Mouse (Mus musculus) stomach, embryonic 14.5 days (tissue): ENCODE results near the gene Gm21119. TPM values are rescaled to one million over a fixed set of nuclear protein-coding genes. Genes with fewer than 3 reads are reported as not detected.
"Not testable (repeated sequence)": the region's sequence is repeated elsewhere in the genome, so short reads cannot be mapped to it uniquely, and the experiment has no call there.

Experiments
- ATAC-seq: fragments of 200-750 bp; cut with Nextera tagmentation; 2 replicates; pipeline ENCODE4 v1.8.0; 2017; ENCODE audit warnings: low read depth, moderate TSS enrichment; ENCODE audit not compliant: insufficient number of reproducible peaks, insufficient read depth, low FRiP score
- H3K27ac ChIP-seq: fragments of 300-500 bp; sonication (generic); 2 replicates; pipeline ENCODE4 v1.5.1; 2014; ENCODE audit warnings: mild to moderate bottlenecking, low read length, moderate library complexity, mixed read lengths
- H3K27me3 ChIP-seq: fragments of 300-500 bp; sonication (generic); 2 replicates; pipeline ENCODE4 v1.6.1; 2014; ENCODE audit warnings: low read length, control low read depth, mixed read lengths; ENCODE audit not compliant: control insufficient read depth, insufficient read depth
- H3K36me3 ChIP-seq: fragments of 300-500 bp; sonication (generic); 2 replicates; pipeline ENCODE4 v1.6.1; 2014; ENCODE audit warnings: mild to moderate bottlenecking, control low read depth, low read length, moderate library complexity, mixed read lengths; ENCODE audit not compliant: control insufficient read depth, insufficient read depth
- H3K4me1 ChIP-seq: fragments of 300-500 bp; sonication (generic); 2 replicates; pipeline ENCODE4 v1.6.1; 2014; ENCODE audit warnings: low read length, control low read depth, mixed read lengths; ENCODE audit not compliant: control insufficient read depth, insufficient read depth
- H3K4me2 ChIP-seq: fragments of 300-500 bp; sonication (generic); replicated peaks from 2 replicates; pipeline ENCODE4 v1.6.1; 2014; ENCODE audit warnings: low read depth, low read length, control low read depth
- H3K4me3 ChIP-seq: fragments of 300-500 bp; sonication (generic); 2 replicates; pipeline ENCODE4 v1.5.1; 2014; ENCODE audit warnings: low read depth, low read length, control low read depth
- H3K9ac ChIP-seq: fragments of 300-500 bp; sonication (generic); replicated peaks from 2 replicates; pipeline ENCODE4 v1.6.1; 2014; ENCODE audit warnings: low read depth, mild to moderate bottlenecking, control low read depth, low read length, moderate library complexity, mixed read lengths
- H3K9me3 ChIP-seq: fragments of 300-500 bp; sonication (generic); 2 replicates; pipeline ENCODE4 v1.6.1; 2016; ENCODE audit warnings: low read depth, low read length, control low read depth; ENCODE audit not compliant: control insufficient read depth
- WGBS: fragments of 180-500 bp; shearing (Covaris S2); extraction: QIAGEN DNeasy Blood & Tissue Kit; methylation state at CpG from one replicate; pipeline ENCODE4 v1.1.7; 2014; 5-methylcytosine and 5-hydroxymethylcytosine counted together
- polyA plus RNA-seq: library from polyadenylated mRNA; unstranded; fragments of >200 nt; fragmentation: Nextera tagmentation; extraction: Ambion mirVana; gene quantifications from 2 replicates; pipeline ENCODE4 v1.2.1, GENCODE M21; 2014

Gene Gm21119
- polyA plus RNA-seq, 1 experiment from 2014 or later: not detected

DNA sequence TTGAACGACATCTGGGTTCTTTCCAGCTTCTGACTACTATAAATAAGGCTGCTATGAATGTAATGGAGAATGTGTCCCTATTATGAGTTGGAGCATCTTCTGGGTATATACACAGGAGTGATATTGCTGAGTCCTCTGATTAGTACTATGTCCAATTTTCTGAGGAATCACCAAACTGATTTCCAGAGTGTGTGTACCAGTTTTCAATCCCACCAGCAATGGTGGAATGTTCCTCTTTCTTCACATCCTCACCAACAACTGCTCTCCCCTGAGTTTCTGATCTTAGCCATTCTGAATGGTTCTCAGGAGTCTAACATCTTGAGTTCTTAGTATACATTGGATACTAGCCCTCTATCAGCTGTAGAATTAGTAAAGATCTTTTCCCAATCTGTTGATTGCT lies 16.0 kb downstream of the Gm21119 start:
- not testable (repeated sequence) for H3K27me3 ChIP-seq, H3K9ac ChIP-seq, H3K4me3 ChIP-seq, H3K4me1 ChIP-seq, H3K36me3 ChIP-seq, H3K27ac ChIP-seq, H3K9me3 ChIP-seq, ATAC-seq, H3K4me2 ChIP-seq
- WGBS: 46% methylated on average over 1 of the region's 1 CpGs

DNA sequence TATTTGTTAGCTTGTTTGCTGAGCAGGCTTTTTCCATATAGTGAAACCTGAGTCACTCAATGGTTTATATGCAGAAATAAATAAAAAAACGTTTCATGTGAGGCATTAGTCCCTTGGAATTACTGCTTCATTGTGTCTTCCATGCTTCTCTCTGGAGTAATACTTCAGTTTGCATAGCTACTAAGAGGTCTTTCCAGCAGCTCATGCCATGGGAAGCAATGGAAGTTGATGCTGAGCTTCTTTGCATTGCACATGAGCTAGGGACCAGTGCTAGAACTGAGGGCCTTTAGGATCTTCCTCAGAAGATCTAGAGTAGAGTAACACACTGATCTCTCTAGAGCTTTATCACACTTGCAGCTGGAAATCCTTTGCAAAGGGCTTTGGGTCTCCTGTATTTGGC lies 23.2 kb downstream of the Gm21119 start:
- H3K27ac ChIP-seq, H3K4me2 ChIP-seq, H3K9ac ChIP-seq, H3K27me3 ChIP-seq, H3K4me3 ChIP-seq, H3K9me3 ChIP-seq, ATAC-seq, H3K36me3 ChIP-seq, H3K4me1 ChIP-seq: not testable (repeated sequence)
- WGBS: no CpG with 5 or more reads among the region's 1 CpGs

DNA sequence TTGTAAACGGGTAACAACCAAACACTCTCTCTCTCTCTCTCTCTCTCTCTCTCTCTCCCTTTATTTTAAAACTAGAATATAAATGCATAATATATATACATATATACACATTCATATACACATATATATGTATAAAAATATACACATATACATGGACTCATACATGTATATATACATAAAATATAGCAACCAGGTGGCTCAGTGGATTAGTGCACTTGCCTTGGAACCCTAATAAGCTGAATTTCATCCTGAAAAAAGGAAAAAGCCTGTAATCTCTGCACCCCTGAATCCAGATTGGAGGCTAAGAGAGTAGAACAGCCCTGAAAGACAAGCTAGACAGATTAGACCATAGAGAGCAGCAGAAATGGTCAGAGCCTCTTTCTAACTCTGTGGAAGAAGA lies 28.8 kb downstream of the Gm21119 start:
- not testable (repeated sequence) for H3K27ac ChIP-seq, H3K4me2 ChIP-seq, H3K4me1 ChIP-seq, ATAC-seq, H3K9ac ChIP-seq, H3K27me3 ChIP-seq, H3K36me3 ChIP-seq, H3K9me3 ChIP-seq, H3K4me3 ChIP-seq
- no CpG with 5 or more reads among the region's 1 CpGs for WGBS

DNA sequence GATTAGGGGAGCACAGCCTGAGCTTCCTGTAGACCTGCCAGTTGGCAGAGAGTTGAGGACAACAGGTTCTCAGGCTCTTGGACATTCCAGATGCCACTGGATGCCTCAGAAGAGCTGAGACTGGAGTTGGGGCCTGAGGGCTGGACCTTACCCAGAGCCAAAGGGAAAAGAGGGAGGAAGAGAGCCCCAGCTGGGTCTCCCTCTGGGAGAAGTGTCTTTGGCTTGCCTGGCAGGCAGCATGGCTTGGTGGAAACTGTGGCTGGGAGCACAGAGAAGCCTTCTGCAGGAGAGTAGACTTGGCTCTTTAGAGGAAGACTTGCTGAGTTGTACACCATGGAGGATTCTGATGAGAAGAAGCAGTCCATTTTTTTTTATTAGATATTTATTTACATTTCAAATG lies 38.3 kb downstream of the Gm21119 start:
- not testable (repeated sequence) for H3K4me1 ChIP-seq

DNA sequence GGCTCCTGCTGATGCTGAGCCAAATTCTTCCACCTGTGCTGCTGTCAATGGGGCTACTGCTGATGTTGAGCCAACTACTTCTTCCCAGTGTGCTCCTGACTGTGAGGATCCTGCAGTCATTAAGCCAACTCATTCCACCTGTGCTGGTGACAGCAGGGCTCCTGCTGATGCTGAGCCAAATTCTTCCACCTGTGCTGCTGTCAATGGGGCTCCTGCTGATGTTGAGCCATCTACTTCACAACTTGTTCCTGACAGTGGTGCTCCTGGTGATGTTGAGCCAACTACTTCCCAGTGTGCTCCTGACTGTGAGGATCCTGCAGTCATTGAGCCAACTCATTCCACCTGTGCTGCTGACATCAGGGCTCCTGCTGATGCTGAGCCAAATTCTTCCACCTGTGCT lies 63.7 kb downstream of the Gm21119 start:
- H3K9ac ChIP-seq, H3K4me1 ChIP-seq, H3K4me2 ChIP-seq, ATAC-seq, H3K27ac ChIP-seq, H3K9me3 ChIP-seq, H3K27me3 ChIP-seq, H3K4me3 ChIP-seq, H3K36me3 ChIP-seq: not testable (repeated sequence)

More for the DNA sequence above, 38.3 kb downstream of the Gm21119 start:
- not testable (repeated sequence) for H3K27ac ChIP-seq, H3K9me3 ChIP-seq, H3K4me3 ChIP-seq, H3K36me3 ChIP-seq, ATAC-seq, H3K9ac ChIP-seq, H3K4me2 ChIP-seq, H3K27me3 ChIP-seq
